Mouse (Mus musculus): ENCODE results near the gene Kat6b. TPM values are rescaled to one million over a fixed set of nuclear protein-coding genes. Genes with fewer than 3 reads are reported as not detected.
"Not testable (repeated sequence)": the region's sequence is repeated elsewhere in the genome, so short reads cannot be mapped to it uniquely, and the experiment has no call there.

Gene Kat6b
- 6.8 and 8.0 TPM in 2 replicates for total RNA-seq (2015; ENCODE audit: low replicate concordance)
- total RNA-seq (2017; ENCODE audit: low replicate concordance): 6.8 and 9.4 TPM in 2 replicates

DNA sequence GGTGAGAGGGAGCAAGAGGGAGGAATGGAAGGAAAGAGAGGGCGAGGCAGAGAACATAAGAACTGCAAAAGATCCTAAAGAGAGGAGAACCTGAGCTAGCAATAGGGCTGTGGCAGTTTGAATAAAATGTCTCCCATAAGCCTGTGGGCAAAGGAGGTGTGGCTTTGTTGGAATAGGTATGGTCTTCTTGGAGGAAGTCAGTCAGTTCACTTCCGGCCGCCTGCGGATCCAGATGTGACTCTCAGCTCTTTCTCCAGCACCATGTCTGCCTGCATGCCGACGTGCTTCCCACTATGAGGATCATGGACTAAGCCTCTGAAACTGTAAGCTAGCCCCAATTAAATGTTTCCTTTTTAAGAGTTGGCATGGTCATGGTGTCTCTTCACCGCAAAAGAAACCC, at the start of gene Kat6b:
Kat6b (plus strand) TSS at position 204 of the 400 bp plus-strand sequence.
- no peak for ATAC-seq (replicated peaks; ENCODE audit: low FRiP score, poor library complexity, severe bottlenecking)

DNA sequence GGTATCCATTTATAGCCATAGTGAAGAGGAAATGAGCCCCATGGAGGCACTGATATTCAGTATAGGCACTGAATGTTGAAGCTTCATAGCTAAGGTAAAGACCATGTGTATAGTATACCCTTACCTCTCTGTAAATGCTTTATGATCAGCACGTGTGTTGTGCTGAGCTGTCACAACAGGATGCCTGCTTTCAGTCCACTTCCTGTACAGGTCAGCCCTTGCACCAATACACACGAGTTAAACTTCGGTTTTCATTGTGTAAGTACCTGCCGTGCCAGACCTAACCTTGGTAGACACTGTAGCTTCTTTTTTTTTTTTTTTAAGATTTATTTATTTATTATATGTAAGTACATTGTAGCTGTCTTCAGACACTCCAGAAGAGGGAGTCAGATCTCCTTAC, 47.8 kb upstream of the Kat6b start:
- no peak for ATAC-seq (replicated peaks; ENCODE audit: low FRiP score, poor library complexity, severe bottlenecking)

DNA sequence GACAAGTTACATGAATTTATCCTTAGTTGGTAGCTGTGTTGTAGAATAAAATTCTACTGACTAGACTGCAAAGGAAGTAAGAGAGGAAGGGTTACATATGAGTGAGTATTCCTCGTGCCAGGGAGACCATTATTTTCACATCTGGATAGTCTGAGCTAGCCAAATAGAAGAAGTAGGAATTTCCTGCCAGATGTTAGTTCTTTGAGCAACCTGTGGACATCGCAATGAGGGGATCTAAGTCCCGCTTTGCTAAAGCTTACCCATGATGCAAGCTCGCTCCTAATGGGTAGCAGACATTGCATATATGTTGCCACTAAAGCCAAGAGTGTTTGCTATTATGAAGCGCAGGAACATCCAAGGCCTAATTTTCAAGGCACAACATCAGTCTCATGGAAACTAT, 47.2 kb upstream of the Kat6b start:
- no peak for ATAC-seq (replicated peaks; ENCODE audit: low FRiP score, poor library complexity, severe bottlenecking)

DNA sequence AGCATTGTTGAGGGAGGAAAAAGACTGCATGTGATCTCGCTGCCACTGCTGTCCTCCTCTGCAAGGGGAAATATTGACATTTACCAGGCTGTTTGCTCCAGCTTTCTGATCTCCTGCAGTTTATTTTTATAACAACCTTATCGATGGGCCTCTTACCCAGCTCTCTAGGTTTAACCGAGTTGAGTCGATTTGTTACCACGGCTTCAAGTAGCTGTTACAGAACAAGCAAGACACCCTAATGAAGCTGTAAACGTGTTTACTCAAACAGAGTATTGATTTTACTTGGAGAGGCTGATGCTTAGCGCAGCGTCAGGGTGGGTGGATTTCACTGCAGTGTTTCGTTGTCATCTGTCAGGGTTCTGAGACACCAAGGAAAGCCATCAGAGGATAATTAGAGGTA, 46.5 kb upstream of the Kat6b start:
- ATAC-seq (replicated peaks; ENCODE audit: low FRiP score, poor library complexity, severe bottlenecking): no peak

DNA sequence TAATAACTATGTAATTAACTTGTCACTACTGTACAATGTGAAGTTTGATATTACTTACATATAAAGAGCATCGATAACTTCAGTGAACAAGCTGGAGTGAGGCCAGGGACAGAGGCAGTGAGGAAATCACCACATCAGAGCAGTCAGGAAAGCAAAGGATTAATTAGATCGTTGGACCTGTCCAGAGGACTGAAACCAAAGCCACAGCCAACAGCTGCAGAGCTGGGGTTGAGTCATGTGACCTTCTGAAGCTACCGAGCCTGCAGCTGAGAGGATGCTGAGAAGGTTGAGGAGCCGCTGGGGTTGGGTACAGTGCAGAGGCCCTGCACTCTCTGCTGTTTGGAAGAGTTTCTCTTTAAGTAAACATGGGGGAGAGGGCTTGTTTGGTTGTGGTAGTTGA, 41.4 kb upstream of the Kat6b start:
- no peak for ATAC-seq (replicated peaks; ENCODE audit: low FRiP score, poor library complexity, severe bottlenecking)

DNA sequence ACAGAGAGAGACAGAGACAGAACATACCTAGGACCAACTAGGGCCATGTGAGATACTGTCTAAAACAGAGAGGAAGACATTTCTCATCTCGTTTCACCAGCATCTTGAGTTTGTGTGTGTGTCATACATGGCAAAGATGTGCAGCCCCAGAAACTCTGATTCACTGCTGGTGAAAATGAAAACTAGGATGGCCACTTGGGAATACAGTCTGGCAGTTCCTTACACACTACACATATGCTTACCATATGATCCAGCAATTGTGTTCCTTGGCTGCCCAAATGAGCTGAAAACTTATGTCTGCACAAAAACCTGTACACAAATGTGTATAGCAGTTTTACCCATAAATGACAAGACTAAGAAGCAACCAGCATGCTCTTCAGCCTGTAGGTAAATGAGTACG, 40.7 kb upstream of the Kat6b start:
- ATAC-seq (replicated peaks; ENCODE audit: low FRiP score, poor library complexity, severe bottlenecking): no peak

DNA sequence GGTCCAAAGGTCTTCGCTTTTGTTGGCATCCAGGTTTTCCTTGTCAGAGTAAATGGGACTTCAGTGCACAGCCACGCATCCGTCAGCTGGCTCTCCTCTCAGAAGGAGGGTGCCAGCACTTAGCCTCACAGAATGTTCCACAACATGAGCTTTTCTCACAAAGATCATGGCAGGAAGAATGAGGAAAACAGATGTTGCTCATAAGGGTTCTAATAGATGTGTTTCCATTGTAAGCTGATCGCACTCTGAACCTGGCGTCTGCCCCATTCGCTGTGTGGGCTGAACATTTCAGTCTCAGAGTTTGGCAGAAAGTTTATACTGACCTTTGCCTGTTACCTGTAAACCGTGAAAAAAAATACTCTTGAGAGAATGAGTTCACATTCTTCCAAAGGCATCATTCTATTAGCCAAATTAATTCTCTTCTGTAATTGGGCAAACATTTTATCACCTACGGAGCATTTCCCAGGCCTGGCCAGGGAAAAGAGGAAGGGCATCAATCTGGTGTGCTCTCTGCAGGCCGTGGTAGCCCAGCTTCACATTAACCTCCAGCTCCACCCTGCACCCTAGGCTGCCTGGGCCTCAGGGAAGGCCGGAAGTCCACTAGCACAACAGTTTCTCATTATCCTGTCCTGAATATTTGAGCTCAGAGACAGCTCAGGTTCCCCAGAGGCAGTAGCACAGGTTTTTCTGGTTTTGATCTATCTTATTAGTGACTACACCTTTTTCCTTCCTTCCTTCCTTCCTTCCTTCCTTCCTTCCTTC, 39.3 kb upstream of the Kat6b start:
- ATAC-seq (replicated peaks; ENCODE audit: low FRiP score, poor library complexity, severe bottlenecking): no peak

DNA sequence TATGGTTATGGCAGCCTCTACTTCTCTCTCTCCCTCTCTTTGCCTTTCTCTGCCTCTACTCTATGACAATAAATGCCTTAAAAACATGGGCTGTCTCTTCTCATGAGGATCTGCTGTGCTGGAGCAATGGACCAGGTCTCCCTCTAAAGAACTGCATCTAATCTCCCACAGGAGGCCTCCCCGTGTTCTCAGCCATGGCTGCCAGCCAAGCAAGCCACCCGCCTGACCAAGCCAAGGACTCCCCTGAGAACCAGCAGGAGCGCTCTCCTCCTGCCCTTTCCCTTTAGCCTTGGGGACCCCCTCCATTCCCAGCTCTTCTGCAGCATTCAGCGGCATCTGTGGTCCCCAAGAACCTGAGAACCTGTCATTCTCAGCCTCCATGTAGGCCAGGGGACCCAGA, 28.7 kb upstream of the Kat6b start:
- no peak for ATAC-seq (replicated peaks; ENCODE audit: low FRiP score, poor library complexity, severe bottlenecking)

DNA sequence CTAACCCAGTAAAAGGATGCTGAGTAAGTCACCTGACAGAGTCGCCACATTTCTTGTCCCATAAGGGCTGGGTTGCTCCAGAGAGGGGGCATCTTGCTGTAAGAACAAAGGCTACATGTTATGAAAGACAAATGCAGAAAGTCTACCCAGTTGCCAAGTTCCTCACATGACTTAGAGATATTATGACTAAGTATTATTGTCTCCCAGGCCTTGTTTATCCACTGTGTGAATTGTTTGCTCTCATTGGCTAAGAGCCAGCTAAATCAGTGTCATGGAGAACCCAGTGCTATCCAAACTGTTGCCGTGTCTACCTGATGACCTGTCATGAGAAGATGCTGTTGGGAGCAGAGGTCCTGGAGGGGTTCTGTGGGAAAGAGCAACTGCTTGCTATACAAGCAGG, 27.3 kb upstream of the Kat6b start:
- ATAC-seq (replicated peaks; ENCODE audit: low FRiP score, poor library complexity, severe bottlenecking): no peak

DNA sequence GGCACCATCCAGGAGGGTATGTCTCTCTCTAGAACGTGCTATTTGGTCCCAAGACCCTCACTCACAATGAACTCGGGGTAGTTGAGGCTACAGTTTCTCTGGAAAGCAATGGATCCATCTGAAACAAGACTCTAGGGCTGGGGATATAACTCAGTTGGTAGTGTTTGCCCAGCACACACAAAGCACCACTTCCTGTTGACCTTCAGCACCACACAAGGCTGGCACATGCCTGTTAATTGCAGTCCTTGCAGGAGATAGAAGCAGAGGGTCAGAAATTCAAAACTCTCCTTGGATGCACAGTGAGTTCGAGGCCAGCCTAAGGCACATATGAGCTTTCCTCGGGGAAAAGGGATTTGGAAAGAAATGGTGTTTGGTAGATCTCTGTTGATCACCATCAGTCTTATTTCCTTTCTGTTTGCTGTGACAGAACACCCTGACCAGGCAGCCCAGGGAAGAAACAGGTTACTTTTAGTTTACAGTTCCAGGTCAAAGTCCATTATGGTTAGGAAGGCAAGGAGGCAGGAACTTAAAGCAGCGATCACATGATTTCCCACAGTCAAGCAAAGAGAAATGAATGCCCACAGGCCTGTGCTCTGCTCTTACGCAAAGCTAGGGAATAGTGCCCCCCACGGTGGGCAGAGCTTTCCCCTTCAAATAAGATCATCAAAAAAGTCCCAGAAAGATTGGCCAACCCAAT, 25.4 kb upstream of the Kat6b start:
- no peak for ATAC-seq (replicated peaks; ENCODE audit: low FRiP score, poor library complexity, severe bottlenecking)

DNA sequence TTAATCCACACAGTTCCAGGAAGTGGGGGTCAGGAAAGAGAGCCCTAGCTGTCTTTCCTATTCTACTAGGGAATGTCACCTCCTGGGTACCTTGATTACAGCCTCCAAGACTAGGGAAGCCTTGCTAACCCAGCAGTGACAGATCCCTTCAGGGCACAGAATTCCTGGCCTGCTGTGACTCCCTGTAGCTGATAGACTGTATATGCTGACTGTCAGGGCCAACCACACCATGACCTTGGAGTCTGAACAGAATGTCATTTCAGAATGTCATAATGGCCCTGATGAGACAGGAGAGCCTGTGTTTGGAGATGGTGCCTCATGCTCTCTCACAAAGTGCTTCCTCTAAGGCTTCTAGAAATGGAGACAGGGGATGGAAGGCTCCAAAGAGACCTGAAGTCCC, 24.7 kb upstream of the Kat6b start:
- ATAC-seq (replicated peaks; ENCODE audit: low FRiP score, poor library complexity, severe bottlenecking): no peak

DNA sequence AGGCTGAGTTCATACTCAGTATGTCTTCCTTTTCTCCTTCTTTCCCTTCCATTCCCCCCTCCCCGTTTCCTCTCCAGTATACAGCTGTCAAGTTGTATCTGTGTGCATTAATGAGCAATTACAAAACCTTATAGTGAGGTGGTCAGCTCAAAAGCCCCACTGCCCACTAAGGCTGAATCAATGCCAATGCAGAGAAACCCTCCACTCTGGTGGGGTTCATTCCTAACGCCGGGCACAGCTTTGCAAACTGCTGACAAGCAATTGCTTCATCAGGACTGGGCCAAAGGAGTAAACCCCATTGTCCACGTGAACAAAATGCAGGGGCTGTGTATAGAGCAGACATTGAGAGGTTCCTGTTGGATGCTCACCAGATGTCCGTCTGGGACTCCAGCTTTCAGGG, 23.4 kb upstream of the Kat6b start:
- ATAC-seq (replicated peaks; ENCODE audit: low FRiP score, poor library complexity, severe bottlenecking): no peak

DNA sequence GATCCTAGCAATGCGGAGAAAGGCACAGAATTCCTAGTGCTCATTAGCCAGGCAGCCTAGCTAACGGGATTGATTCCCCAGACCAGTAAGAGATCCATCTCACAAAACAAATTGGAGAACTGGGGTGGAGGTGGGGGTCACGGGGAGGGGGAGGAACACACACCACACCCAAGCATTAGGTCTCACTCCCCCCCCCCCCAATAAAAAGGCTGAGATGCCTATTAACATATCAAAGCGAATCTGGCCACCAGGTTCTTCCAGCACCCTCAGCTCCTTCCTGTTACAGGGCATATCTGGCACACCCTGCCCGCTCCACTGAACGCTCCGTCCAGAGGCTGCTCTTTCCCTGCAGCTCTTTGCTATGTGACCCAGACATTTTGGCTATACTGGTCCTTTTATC, 22.5 kb upstream of the Kat6b start:
- ATAC-seq (replicated peaks; ENCODE audit: low FRiP score, poor library complexity, severe bottlenecking): no peak

DNA sequence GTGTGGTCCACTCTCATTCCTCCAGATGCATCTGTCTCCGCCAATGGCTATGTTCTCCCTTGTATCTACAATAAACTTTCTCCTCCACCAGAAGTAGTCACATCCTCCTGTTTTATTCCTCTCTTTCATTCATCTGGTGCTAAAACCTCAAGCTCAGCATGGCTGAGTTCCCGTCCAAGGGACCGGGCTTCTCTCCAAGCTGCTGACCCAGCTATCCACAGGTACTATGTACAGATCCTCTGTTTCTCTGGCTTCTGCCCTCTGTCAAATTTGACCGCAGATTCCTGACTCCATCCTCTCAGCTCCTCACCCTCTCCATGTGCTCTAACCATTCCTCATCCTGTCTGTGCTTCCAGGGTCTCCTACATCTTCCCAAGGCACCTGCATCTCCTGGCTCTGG, 22.1 kb upstream of the Kat6b start:
- ATAC-seq (replicated peaks; ENCODE audit: low FRiP score, poor library complexity, severe bottlenecking): no peak

DNA sequence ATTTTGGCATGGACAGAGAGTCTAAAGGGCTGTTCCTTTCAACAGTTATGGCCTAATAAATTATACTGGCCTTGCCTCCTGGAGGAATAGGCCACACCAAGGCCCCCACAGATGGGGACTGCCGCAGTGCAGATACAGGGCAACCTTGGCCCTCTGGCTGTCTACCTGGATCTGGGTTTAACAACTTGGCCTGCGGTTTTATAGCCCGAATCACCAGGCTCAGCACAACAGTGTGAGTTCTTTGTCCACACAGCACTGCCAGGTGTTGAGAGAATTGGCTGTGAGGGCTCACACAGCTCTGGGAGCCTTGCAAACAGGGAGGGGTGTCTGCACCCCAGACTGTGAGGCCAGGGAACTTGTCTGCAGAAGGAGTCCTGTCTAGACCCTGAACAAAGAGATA, 18.8 kb upstream of the Kat6b start:
- no peak for ATAC-seq (replicated peaks; ENCODE audit: low FRiP score, poor library complexity, severe bottlenecking)

DNA sequence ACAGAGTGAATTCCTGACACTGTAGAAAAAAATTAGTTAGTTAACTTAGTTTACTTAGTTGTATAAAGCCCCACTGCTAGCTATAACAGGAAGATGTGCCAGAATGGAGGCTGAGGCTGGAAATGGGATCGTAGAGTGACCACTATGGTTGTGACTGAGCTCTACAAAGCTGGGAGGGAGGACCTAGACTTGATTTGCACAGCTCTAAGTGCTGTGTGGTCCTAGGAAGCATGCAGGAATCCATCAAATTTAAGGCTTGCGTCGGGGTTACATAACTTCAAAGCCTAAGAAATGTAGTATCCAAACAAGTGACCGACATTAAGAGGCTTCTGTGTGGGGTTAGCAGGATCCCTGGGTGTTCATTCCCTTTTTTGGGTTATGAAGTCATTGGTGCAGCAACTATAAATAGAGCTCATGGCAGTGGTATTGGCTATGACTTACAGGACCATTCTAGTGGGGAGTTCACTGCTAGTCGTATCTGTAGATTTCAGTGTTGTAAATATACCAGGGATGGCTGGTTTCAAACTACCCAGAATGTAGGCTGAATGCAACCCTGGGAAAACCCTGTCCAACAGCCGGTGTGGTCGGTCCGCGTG, 18.0 kb upstream of the Kat6b start:
- ATAC-seq (replicated peaks; ENCODE audit: low FRiP score, poor library complexity, severe bottlenecking): no peak

DNA sequence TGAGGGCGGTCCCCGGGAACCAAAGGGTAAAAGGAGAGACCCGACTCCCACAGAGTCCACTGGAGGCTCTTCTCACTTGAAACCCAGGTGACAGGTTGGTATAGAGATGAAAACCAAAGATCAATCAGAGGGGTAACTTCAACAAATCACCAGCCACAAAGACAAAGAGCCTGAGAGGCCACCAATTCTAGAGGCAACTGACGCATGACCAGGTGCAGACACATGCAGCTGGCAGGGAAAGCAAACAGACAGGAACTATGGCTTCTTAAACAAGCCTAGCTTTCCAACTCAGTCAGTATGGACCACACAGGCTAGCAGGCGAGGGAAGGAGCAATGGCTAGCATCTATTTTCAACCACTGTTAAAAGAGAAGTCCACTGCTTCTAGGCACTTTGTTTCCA, 10.8 kb upstream of the Kat6b start:
- ATAC-seq (replicated peaks; ENCODE audit: low FRiP score, poor library complexity, severe bottlenecking): no peak

DNA sequence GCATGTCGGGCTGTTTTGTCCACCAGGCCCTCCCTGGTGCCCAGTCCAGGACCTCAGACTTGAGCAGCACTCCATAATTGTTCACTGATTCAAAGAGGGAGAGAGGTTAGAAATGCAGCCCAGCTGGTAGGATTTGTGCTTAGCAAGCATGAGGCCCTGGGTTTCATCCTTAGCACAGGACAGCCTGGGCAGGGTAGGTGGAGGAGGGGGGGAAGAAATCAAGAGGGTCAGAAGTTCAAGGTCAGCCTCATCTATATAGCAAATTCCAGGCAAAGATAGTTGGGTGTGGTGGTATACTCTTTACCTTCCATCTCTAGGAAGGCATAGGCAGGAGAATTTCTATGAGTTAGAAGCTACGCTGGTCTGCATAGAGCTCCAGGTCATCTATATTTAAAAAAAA, 9.3 kb upstream of the Kat6b start:
- no peak for ATAC-seq (replicated peaks; ENCODE audit: low FRiP score, poor library complexity, severe bottlenecking)

DNA sequence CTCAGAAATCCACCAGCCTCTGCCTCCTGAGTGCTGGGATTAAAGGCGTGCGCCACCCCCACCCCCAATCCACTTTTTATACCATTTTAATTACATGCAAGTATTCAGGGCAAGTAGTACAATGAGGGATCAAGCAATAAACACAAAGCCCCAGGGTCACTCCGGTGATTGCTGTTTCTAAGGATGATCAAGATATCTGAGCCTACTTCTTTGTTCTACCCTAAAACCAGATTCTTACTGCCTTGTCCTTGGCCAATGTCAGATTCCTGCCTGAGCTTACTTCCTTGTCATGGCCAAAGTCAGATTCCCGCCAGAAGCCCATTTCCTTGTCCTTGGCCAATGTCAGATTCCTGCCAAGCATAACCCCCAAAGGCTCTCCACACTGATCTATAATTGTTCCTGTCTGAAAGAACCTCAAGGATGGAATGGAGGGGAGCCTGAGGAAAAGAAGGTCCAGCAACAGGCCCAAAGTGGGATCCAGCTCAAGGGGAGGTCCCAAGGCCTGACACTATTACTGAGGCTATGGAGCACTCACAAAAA, 6.6 kb upstream of the Kat6b start:
- ATAC-seq (replicated peaks; ENCODE audit: low FRiP score, poor library complexity, severe bottlenecking): not testable (repeated sequence)

DNA sequence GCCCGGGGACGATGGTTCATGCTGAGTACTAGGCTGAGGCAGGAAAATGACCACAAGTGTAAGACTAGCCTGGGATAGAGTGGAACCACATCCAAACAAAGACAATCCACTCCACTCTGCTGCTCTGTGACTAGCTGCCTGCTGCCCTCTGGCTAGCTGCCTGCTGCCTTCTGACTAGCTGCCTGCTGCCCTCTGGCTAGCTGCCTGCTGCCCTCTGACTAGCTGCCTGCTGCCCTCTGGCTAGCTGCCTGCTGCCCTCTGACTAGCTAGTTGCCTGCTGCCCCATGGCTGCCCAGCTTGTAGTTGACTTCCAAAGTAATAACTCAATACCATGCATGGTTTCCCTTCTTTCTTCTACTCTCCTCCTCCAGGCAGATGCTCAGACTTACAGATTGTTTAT, 4.1 kb upstream of the Kat6b start:
- no peak for ATAC-seq (replicated peaks; ENCODE audit: low FRiP score, poor library complexity, severe bottlenecking)

DNA sequence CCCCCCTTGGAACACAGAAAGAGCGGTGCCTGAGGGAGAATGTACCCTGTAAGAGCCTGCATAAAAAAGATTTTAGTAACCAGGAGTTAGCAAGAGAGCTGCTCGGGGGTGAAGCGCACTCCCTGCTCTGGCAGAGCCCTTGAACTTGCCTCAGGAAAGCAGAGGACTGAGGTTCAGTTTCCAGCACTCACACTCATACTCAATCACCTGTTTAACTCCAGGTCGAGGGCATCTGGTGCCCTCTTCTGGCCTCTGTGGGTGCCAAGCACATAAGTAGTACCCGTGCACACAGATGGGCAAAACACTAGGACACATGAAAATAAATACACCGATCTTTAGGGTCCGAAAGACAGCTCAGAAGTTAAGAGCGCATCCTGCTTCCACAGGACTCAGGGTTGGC, 1.7 kb upstream of the Kat6b start:
- ATAC-seq (replicated peaks; ENCODE audit: low FRiP score, poor library complexity, severe bottlenecking): no peak
